Mouse (Mus musculus) small intestine, adult 10 weeks (tissue): ENCODE measurements around the gene Xpnpep3. TPM values are rescaled to one million over a fixed set of nuclear protein-coding genes. Genes with fewer than 3 reads are reported as not detected.

ENCODE experiments used
- polyA plus RNA-seq: library from polyadenylated mRNA; stranded (reverse); fragments of 350-450 nt; fragmentation: Illumina TruSeq; extraction: RNeasy Lipid Tissue Mini Kit (QIAGEN cat#74804); gene quantifications from one replicate; pipeline ENCODE4 v1.2.3, GENCODE M21; 2014; ENCODE audit warnings: low replicate concordance

The Xpnpep3 gene
- 3.7 TPM for polyA plus RNA-seq

DNA sequence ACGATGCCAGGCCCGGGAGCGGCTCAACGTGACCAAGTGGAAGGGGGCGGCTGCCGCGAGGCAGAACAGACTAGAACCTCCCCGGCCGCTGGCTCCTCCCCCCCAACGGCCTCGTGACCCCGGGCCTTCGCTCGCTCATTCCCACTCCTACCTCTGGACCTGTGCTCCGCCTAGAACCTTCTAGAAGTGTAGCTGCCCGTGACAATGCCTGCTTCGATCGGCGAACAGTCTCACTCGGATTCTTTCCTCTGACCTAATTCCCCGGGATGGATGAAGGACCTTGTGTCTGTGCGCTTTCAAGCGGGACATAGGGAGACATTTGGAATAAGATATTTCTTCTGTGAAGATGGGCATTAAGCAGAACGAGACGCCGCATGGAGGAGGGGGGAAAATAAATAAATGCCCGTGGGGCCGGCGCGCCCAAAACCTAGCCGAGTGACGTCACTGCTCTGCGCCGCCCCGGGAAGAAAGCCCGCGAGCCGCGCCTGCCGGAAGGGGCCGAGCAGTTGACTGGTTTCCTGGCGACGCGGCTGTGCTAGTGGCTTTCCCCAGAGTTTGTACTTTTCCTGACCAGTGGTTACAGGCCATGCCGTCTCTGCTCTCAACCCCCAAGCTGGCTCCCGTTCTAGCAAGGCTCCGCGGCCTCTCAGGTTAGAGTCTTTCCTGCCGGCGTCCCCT is at the start of gene Xpnpep3, which contains the start of gene St13:
TSS of gene Xpnpep3 (plus strand) at position 501 of the 678 bp plus-strand sequence.
TSS of gene St13 (minus strand) at position 440 of the 678 bp plus-strand sequence.

DNA sequence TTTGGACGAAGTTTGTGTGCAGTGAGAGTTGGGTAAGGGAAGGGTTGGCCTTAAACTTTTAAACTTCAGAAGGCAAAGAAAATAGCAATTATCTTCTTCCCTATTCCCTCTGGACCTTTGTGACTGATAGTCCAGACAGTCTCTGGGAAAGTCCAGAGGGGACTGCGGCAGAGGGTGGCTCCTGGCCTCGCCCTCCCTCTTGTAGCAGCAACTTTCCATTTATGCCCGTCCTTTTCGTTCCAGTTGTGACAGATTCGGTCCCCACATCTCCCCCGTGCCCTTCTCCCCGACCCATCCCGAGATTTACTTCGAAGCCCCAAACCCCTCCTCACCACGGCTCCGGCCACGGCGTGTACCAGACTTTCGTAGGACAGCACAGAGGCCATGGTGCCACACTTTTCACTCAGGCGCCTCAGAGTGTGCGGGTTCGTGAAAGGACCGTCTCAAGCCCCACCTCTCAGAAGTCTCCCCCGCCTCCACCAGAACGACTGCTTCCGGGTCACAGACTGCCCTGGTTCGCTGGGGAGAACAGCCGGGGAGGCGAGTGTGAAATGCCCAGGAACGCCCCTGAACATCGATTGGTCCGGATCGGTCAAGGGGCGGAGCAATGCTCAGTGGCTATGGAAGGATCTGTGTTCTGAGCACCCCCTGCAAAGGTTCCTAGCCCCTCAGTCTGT is 39.5 kb upstream of the Xpnpep3 start, which contains the start of gene Slc25a17:
TSS of gene Slc25a17 (minus strand) at position 468 of the 677 bp plus-strand sequence.

DNA sequence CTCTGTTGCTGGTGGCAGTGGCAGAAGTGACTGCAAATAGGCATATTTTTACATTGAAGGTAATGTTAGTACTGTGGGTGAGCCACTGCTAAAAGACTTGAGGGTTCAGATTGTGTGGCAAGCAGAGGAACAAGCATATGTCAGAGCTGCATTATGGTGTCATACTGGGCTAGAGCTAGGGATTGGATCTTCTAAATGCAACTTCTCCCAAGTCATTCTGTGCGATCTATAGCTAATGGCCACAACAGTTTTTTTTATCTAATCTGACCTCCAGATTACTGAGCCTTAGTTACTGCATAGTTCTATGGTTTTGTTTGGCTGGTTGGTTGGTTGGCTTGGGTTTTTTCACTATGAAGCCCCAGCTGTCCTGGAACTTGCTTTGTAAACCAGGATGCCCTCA is 8.3 kb downstream of the Xpnpep3 start, which contains the start of gene Dnajb7:
TSS of gene Dnajb7 (minus strand) at position 101 of the 400 bp plus-strand sequence.

DNA sequence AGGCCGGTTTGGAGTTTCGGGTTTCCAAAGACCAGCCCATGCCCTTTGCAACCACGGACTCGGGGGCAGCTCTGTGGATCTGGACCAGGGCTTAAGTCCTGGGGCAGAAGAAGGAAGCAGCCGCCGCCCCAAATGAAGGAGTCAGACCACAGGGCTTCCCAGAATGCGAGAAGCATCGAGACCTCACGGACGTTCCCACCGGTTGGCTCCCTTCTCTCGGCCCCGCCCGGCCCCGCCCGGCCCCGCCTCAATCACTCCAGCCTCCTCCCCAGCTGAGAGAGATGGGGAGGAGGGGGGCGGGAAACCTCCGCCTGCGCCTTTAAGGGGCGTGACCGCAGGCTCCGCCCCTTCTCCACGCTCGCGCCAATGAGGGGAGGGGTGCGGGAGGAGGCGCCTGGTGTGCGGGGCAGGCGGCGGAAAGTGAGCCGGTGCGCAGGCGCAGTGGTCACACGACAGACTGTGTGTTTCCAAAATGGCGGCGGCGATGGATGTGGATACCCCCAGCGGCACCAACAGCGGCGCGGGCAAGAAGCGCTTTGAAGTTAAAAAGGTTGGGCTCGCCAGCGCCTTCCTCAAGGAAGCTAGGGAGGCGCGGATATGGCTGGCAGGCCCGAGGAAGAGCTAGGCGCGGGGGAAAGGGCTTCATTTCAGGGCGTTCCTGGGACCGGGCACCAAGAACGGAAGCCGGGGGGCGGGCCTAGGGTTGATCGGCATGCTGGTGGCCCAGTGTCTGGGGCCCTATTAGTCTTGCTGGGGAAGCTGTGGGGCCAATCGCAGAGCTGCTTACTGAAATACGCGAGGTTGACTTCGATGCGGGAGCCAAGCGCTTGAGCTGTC is 66.2 kb downstream of the Xpnpep3 start, which contains the start of gene Rbx1:
TSS of gene Rbx1 (plus strand) at position 396 of the 837 bp plus-strand sequence.

Other genes starting within 250 kb of the Xpnpep3 start
- 0.48 TPM for gene Mrtfa, start 209.4 kb upstream of the Xpnpep3 start, polyA plus RNA-seq
- gene Mchr1, start 164.6 kb upstream of the Xpnpep3 start, polyA plus RNA-seq: not detected
- 58.0 TPM for gene Slc25a17, start 39.3 kb upstream of the Xpnpep3 start, polyA plus RNA-seq
- gene St13, start 61 bp upstream of the Xpnpep3 start, polyA plus RNA-seq: 153 TPM
- gene Dnajb7, start 8.2 kb downstream of the Xpnpep3 start, polyA plus RNA-seq: 7.3 TPM
- gene Rbx1, start 66.2 kb downstream of the Xpnpep3 start, polyA plus RNA-seq: 68.1 TPM
- 52.1 TPM for gene Ep300, start 185.2 kb downstream of the Xpnpep3 start, polyA plus RNA-seq